Mouse (Mus musculus) G1E-ER4 (cell line): ENCODE results near the gene Yipf2. TPM values are rescaled to one million over a fixed set of nuclear protein-coding genes. Genes with fewer than 3 reads are reported as not detected.

Experiments
- GATA1 ChIP-seq: IDR thresholded peaks from one replicate; pipeline ENCODE4 v1.8.0; 2012; ENCODE audit warnings: low read length, inconsistent platforms
- polyA plus RNA-seq: library from polyadenylated mRNA; stranded (reverse); fragments of >175 nt; gene quantifications from 2 replicates; pipeline ENCODE4 v1.2.3, GENCODE M21; 2012

The Yipf2 gene
- polyA plus RNA-seq, 1 experiment: 4.6 TPM

DNA sequence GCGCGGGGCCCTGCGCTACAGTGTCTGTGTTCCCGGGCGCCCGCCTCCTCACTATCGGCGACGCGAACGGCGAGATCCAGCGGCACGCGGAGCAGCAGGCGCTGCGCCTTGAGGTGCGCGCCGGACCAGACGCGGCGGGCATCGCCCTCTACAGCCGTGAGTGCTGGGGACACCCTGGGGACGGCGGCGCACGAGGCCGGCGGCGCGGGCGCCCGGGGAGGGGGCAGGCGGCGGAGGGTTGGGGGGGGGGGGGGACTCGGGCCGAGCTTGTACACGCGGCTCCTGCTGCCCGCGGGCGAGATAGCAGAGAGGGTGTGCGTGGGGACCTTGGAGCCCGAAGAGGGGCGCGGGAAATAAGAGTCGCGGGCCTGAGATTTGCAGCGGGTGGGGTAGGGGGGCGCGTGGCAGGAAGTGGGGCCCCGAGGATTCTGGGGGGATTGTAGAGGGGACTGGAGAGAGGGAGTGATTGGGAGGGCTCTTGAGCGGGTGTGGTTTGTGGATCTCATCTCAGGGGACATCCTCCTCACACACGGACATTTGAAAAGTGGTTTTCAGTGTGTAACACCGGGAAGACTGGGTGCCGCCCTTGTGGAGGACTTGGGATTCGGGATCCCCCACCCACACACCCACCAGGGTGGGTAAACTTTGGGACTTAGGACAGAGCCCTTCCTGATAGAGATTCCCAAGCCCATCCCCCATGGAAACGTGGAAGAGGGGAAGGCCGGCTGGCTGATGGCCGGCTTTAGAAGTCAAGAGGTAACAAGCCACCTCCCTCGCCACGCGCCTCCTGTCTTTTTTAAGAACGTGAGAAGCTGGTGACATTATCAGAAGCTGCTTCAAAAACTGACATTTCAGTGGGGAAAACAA lies 45.3 kb downstream of the Yipf2 start:
- no peak for TF ChIP-seq GATA1

DNA sequence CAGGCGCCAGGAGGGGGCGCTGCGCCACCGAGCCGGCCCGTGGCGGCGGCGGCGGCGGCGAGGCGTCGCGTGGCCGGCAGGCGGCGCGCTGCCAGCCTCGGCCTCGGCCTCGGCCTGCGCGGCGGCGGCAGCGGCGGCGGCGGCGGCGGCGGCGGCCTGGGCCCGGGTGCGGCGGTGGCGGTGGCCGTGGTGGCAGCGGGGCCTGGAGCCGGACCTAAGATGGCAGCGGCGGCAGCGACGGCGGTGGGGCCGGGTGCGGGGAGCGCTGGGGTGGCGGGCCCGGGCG lies 45.9 kb downstream of the Yipf2 start, which contains the start of gene Carm1:
Gene Carm1, plus strand, starts transcription at position 106 of the 286 bp plus-strand sequence.
- TF ChIP-seq GATA1: no peak

DNA sequence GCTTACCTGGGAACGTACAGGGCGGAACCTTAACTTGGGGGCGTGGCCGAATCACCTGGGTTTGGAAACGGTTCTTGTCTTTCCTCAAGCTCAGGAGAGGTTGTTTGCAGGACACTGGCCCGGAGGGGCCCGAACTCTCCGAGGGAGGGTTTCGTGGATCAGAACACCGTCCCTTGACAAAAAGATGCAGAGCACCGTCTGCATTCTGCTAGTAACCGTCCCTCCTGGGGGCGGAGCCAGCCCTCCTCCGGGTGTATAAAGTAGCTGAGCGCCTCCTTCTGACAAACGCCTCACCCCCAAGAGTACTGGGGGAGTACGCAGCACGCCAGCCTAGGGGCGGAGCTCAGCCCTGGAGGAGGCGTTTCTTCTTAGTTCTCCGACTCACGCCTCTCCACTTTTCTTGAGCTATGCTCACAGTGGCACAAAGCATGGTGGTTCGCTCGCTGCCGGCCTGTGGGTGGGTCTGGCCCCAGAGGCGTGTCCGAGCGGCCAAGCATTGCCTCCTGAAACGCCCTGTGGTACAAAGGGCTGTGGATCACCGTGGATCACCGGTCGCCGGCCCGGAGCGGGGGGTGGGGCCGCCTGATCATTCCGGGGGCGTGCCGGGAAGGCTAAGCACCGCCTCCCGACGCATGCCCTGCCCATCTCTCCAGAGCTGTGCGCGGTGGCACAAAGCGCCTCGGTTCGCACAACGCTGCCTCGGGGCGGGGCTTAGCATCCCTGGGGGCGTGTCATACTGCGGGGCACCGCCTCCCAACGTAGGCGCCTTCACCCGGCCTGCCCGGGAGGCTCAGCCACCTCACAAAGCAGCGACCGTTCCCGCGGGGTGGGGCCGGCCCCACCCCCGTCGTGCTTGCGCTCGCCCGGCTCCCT lies 46.5 kb downstream of the Yipf2 start:
- no peak for TF ChIP-seq GATA1

DNA sequence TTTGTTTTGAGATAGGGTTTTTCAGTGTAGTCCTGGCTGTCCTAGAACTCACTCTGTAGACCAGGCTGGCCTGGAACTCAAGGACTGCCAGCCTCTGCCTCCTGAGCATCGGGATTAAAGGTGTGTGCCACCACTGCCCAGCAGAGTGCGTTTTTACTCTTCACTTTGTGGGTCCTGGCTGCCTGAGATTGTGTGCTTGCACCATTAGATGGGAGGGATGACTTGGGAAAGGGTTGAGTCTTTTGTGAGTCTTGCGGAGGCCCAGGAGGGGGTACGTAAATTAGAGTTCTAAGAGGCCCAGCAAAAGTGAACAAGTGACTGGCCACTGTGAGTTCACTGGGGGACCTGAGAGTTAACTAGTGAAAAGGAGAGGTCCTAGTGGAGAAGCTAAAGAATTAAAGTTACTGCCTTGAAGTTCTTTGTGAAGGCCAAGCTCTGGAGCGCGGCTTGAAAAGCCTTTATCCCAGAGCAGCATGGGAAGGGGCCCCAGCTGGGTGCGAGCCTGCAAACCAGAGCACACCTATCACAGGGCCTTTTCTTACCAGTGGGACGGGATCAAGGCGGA lies 47.2 kb downstream of the Yipf2 start:
- TF ChIP-seq GATA1: no peak

DNA sequence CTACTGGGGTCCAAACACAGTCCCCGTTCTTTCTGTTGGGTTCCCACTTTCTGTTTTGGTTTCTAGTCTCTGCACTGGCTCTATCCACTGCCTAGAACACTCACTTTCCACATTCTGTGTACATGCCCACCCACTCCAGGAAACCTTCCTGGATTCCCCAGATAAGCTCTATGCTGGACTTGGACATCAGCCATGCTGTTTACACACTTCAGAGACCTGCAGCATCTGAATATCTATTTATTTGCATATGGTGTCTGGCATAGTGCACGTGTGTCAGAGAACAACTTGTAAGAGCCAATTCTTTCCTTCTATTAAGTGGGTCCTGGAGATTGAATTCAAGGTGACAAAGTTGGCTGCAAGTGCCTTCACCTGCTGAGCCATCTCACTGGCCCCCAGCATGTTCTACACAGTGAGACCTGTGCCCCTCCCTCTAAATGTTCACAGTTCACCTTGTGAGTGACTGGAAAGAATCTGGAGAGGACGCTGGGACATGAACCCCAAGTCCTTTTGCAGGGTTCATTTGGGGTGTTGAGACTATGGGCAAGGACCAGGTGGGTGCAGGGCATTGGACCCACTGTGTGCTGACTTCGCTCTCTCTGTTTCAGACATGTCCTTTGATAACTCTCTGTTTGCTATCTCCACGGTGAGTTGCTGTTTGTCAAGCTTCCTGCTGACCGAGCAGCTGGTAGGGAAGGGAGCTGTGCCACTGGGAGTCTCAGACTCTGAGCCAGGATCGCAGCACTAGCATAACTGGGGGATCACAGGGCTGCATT lies 52.5 kb downstream of the Yipf2 start:
- no peak for TF ChIP-seq GATA1

Other genes starting within 250 kb of the Yipf2 start
- gene Ilf3, start 225.0 kb downstream of the Yipf2 start, polyA plus RNA-seq: 133 TPM in 2 replicates
- gene Qtrt1, start 181.0 kb downstream of the Yipf2 start, polyA plus RNA-seq: 77.4 and 86.9 TPM in 2 replicates
- gene Dnm2, start 167.9 kb downstream of the Yipf2 start, polyA plus RNA-seq: 408 and 485 TPM in 2 replicates
- gene Tmed1, start 82.6 kb downstream of the Yipf2 start, polyA plus RNA-seq: 10.4 and 15.4 TPM in 2 replicates
- 0.53 and 0.54 TPM in 2 replicates for gene AB124611, start 66.7 kb downstream of the Yipf2 start, polyA plus RNA-seq
- gene Carm1, start 45.9 kb downstream of the Yipf2 start, polyA plus RNA-seq: 135 and 151 TPM in 2 replicates
- gene Timm29, start 106 bp downstream of the Yipf2 start, polyA plus RNA-seq: 17.9 and 24.7 TPM in 2 replicates
- 259 and 283 TPM in 2 replicates for gene Smarca4, start 23.3 kb upstream of the Yipf2 start, polyA plus RNA-seq
- 35.3 and 54.5 TPM in 2 replicates for gene Ldlr, start 130.7 kb upstream of the Yipf2 start, polyA plus RNA-seq
- 90.6 and 123 TPM in 2 replicates for gene Spc24, start 167.5 kb upstream of the Yipf2 start, polyA plus RNA-seq
- gene Kank2, start 205.9 kb upstream of the Yipf2 start, polyA plus RNA-seq: 0.01 and 0.04 TPM in 2 replicates
- gene Angptl8, start 242.7 kb upstream of the Yipf2 start, polyA plus RNA-seq: not detected in 2 replicates